Mouse (Mus musculus): ENCODE results near the gene Nhlh2. TPM values are rescaled to one million over a fixed set of nuclear protein-coding genes. Genes with fewer than 3 reads are reported as not detected.
A peak's percentile ranks its signal among the peaks of the same experiment; 100 is the strongest.

The Nhlh2 gene
- total RNA-seq (2021): not detected in 2 replicates
- long read RNA-seq, experiment 1: 0 reads
- long read RNA-seq, experiment 2: 0 reads

DNA sequence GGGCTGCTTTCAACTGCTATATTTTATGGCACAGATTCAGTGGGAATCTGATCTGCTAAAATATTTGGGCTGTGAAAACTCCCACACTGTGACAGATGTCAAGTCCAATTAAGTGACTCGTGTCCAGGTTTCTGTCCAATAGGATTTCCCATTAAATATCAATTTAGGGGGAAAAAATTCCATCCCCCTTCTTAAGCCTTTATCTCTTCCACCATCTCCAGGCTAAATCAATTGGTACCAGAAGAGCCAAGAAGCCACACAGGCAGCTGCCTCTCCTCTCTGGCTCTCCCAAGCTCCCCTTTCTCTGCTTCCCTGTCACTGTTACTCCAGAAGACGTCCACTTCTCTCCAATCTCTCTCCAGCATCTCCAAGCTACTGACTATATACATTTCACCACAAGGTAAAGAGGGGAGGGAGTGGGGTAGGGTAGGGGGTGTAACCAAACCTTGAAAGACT lies at the start of gene Nhlh2:
Nhlh2 (plus strand) TSS at position 151 of the 456 bp plus-strand sequence.
- DNase-seq: no peak

- no peak for DNase-seq
These were observed 48.6 kb upstream of the Nhlh2 start for GRCm38 (mm10) chr3:101961146-101961835.

GRCm38 (mm10) chr3:101963501-101963900 lies 46.4 kb upstream of the Nhlh2 start:
- DNase-seq: no peak

GRCm38 (mm10) chr3:101964352-101964751 lies 45.5 kb upstream of the Nhlh2 start:
- no peak for DNase-seq

DNA sequence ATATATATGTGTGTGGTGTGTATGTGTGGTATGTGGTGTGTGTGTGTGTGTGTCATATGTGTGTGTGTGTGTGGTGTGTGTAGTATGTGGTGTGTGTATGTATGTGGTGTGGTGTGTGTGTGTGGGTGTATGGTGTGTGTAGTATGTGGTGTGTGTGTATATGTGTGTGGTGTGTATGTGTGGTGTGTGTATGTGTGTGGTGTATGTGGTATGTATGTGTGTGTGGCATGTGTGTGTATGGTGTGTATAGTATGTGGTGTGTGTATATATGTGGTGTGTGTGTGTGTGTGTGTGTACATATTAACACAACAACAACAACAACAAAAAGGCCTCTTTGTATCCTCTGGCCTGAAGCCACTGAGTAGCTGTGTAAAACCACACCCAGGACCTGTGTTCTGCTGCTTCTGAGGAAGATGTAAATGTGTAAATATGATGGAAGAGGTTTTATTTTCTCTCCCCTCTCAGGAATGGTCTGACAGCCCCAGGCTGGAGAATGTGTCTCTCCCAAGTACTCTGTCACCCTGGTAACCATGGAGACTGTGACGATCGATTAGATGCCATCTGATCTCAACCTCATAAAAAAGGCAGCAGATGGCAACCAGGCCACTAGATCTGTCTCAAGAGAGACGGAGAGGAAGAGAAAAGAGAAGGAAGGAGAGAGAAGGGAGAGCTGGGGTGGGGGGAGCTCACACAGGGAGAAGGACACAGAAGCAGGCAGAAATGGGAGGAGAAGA lies 42.9 kb upstream of the Nhlh2 start:
- DNase-seq: no peak

DNA sequence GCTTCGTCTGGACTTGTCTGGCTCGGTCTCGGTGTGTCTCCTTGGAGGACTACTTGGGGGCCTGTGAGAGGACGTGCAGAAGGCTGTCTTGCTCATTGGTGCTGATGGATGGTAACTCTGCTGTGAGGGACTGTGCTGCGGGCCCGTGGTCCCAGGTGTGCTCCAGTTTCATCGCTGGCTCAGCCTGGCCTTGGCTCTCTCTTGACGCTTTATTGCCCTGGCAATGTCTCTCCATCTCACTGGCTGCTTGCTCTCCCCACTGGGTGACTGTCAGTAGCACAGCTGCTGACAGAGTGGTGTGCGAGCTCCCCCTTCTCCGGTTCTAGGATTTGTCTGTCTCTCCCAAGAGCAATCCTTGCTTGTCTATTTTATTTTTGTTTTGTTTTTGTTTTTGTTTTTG lies 34.5 kb upstream of the Nhlh2 start:
- no peak for DNase-seq

GRCm38 (mm10) chr3:101978299-101978994 lies 31.4 kb upstream of the Nhlh2 start:
- DNase-seq: no peak

DNA sequence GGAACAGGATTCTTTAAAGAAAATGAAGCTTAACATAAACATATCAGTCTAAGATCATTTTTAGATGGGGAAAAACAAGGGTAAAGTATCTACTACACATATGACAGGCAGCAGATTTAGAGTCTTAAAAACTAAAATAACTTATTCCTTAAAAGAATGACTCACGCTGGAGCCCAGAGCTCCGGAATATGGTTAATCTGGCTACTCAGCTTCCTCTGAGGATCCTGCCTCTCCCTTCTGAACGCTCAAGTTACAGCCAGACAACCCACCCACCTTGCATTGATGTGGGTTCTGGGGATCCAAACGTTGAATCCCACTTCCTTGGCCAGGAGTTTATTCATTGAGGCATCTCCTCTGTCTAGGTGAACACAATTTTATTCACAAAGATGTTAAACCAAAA lies 26.0 kb upstream of the Nhlh2 start:
- DNase-seq: no peak

DNA sequence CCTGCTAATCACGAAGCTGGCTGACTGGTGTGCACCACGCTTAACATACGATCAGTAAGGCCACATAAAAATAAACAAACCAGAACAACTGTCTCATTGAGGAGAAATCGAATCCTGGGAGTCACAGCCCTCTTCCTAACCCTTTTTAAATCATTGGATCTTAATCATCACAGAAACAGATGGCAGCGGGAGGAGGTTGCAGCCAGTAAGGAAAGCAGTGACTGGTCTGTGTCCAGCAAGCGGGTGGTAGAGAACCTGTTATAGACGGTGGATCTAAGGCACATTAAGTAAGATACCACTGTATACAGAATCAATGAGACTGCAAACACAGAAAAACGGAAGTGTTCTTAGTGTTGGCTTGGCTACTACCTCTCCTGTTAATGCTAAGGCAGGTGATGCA lies 24.2 kb upstream of the Nhlh2 start:
- no peak for DNase-seq

DNA sequence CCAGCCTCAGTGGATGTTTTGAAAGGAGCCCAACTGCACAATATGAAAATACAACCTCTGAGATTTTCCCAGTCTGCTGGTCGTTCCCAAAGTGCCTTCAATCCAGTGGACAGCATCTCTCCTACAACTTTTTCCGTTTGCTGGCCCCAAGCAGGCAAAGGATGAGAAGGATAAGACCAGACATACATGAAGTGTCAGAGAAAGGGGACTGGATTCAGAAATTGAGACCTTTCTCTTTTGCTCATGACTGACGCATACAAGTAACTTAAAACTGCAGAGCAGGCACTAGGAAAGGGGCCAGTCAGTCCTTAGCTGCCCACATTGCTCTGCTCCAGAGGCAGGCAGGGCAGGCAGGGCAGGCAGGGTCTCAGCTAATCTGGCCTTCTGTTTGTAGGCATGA lies 19.7 kb upstream of the Nhlh2 start:
- no peak for DNase-seq

DNA sequence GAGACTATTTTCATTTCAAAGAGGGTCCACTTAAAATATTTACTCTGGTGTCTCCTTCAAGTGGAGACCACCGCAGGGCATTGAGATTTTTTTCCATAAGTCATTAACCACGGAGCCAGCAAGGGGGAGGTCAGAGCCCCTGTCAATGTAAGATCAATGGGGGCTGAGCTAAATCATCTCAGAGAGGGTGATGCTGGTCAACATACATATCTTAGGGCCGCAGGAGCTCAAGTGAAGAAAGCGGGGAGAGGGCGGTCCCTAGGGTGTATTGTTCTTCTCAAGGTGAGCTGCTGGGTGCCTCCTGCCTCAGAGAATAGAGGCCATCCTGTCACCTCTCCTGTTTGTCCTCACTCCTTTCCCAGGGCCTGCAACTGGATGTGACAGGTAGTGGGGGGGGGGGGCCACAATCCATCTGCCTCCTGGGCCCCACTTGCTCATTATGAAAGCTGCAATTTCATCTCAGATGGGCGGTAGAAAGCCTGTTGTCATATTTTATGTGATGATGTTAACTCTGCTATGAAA lies 18.8 kb upstream of the Nhlh2 start:
- DNase-seq: no peak

- no peak for DNase-seq
These were observed 12.0 kb upstream of the Nhlh2 start for GRCm38 (mm10) chr3:101997851-101998250.

GRCm38 (mm10) chr3:102010681-102011317 lies 923 bp downstream of the Nhlh2 start:
- no peak for DNase-seq

DNA sequence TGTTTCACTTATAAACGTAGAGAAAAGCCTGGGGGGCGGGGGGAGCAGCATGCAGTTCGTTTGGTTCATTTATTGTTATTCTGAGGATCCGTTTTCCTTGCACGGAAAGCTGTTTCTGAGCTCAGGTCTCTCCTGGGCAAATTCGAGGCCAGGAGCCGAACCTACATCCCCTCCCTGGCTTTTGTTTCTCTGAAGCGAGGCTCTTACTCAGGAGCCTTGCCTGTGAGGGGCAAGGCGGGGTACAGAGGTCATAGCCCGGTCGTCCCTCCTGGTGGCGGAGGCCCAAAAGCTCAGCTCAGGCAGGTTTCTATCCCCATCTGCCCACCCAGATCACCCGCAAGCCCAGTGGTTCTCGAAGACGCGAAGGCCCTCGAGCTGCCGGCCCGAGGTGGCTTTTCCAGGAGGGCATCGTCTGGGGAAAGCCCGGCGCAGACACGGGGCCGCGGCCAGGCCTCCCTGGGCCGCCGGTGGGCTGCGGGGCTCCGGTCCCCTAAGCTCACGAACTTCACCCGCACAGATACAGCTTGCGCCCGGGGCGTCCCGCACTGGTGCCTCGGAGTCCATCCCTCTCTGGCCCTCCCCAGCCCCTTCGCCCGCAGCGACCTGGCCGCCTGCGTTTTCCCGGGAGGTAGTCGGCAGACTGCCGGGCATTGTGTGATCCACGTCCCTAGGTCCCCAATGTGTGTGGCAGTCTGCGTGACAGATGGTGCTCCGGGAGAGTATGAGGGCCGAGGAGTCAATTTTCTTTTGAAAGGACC lies 1.6 kb downstream of the Nhlh2 start:
- DNase-seq: no peak

DNA sequence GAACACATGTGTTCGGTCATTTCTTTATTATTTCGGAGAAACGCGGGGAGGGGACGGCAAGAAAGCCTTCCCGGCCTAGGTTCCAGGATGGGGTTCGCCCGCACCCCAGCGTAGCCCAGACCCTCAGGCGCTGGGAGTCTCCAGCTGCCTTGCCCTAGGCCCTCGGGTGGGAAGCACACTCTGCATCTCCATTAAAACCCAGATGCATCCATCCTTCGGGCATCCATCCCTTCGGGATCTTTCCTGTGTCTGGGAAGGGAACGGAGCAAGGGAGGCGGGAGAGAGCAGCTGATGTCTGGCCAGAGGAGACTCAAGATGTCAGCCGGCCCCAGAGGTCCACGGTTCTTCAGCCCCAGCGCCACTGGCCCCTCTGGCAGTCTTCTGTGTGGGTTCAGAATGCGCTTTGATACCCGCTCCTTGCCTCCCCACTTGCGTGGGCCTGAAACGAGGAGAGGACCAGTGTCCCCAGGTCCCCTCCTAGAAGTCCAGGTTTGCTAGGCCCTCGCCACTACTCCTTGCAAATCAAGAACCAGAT lies 2.3 kb downstream of the Nhlh2 start:
- peak; percentile 5 for DNase-seq

- peak; percentile 25 for DNase-seq
These were observed 2.8 kb downstream of the Nhlh2 start for GRCm38 (mm10) chr3:102012611-102013211.

- DNase-seq: no peak
These were observed 10.7 kb downstream of the Nhlh2 start for GRCm38 (mm10) chr3:102020604-102021003.

GRCm38 (mm10) chr3:102022721-102023120 lies 12.8 kb downstream of the Nhlh2 start:
- no peak for DNase-seq

DNA sequence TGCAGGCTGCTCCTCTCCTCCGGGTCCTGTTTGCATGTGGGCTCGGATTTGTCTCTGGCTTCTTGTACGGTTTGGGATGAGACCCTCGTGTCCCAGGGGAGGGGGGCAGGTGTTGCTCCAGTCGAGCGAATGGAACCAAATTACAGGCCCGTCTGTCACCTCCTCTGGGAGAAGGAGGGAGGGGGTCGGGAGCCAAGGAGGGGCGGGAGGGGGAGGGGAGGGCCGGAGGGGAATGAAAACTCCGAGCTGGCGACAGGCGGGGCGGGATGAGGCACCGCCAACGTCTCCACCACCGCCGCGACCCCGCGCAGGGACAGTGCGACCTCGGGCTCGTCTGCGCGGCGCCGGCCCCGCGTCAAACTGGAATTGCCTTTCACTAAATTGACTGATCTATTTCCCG lies 13.5 kb downstream of the Nhlh2 start:
- peak; percentile 42 for DNase-seq

- DNase-seq: no peak
These were observed 14.0 kb downstream of the Nhlh2 start for GRCm38 (mm10) chr3:102023829-102024228.

DNA sequence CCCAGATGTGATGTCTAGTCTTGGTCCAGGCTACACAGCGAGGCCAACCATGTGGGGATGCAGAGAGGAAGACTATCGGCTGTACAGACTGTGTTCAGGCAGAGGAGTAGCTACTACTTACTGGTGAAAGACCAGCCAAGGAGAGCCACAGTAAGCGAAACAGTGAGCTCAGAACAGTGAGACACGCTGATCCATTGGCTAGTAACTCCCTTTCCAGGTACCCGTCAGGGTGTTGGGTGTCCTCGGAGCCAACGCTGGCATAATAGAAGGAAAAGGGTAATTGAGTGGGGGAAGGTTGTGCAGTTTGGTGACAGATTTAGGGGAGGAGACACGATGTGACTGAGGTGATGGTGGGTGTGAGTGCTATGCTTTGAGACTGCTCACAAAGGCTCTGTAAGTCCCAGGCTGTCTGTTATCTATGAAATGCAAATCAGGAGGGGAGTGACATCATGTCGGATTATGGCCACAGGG lies 15.1 kb downstream of the Nhlh2 start:
- DNase-seq: no peak

All from adrenal gland, postnatal 14 days (tissue).